Mouse (Mus musculus) testis, adult 2 months (tissue): ENCODE measurements around the gene St3gal3.

ENCODE experiments used
- CTCF ChIP-seq: fragments of 200-500 bp; IDR thresholded peaks from 2 replicates; pipeline ENCODE4 v1.5.1; 2012; ENCODE audit warnings: low read depth, mild to moderate bottlenecking, inconsistent platforms, low read length, moderate library complexity; ENCODE audit not compliant: control insufficient read depth, insufficient read depth, insufficient replicate concordance
- POLR2A ChIP-seq: fragments of 200-500 bp; IDR thresholded peaks from 2 replicates; pipeline ENCODE4 v1.6.1; 2012; ENCODE audit warnings: low read depth, mild to moderate bottlenecking, inconsistent platforms, low read length, moderate library complexity; ENCODE audit not compliant: control insufficient read depth

DNA sequence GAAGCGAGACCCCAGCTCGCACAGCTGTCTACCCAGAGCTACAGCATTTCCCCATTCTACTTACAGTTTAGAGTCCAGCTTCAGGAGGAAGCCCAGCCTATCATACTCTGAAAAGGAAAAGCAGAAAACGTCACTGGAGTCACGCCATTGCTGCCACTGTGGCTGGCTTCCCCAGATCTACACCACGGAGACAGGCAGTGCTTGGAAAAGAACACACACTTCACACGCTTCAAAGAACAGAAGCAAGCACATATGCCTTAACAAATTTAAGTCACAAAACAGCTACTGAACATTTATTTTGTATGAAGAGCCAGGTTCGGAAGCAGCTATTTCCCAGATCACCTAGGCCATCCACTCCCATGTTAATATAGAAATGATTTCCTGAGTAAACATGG lies 102.9 kb downstream of the St3gal3 start:
- TF ChIP-seq POLR2A (no peak), CTCF (no peak)
